Mouse (Mus musculus) skeletal muscle tissue, postnatal 0 days (tissue): ENCODE data around the gene Fbxw21. TPM values are rescaled to one million over a fixed set of nuclear protein-coding genes. Genes with fewer than 3 reads are reported as not detected.

Source experiments
- polyA plus RNA-seq: library from polyadenylated mRNA; unstranded; fragments of >200 nt; fragmentation: Nextera tagmentation; extraction: Ambion mirVana; gene quantifications from 2 replicates; pipeline ENCODE4 v1.2.1, GENCODE M21; 2015

The Fbxw21 gene
- not detected in 2 replicates for polyA plus RNA-seq

GRCm38 (mm10) chr9:109161941-109162340, at the start of gene Fbxw21:
Gene Fbxw21 (minus strand): TSS chr9:109162041.

GRCm38 (mm10) chr9:109195875-109196274, 34.0 kb upstream of the Fbxw21 start, which contains the start of gene Fbxw13:
Gene Fbxw13 (minus strand): TSS chr9:109195975.

GRCm38 (mm10) chr9:109095137-109095982, 66.5 kb downstream of the Fbxw21 start, which contains the start of gene Plxnb1:
Gene Plxnb1 (plus strand): TSS chr9:109095389.

Other genes starting within 250 kb of the Fbxw21 start
- gene Tmem89, start 247.4 kb downstream of the Fbxw21 start, polyA plus RNA-seq: not detected in 2 replicates
- 871 and 963 TPM in 2 replicates for gene Uqcrc1, start 225.4 kb downstream of the Fbxw21 start, polyA plus RNA-seq
- 3.6 and 4.5 TPM in 2 replicates for gene Col7a1, start 208.5 kb downstream of the Fbxw21 start, polyA plus RNA-seq
- 0.13 TPM in 1 of 2 replicates, not detected in the other for gene Ucn2, start 176.0 kb downstream of the Fbxw21 start, polyA plus RNA-seq
- gene Pfkfb4, start 170.3 kb downstream of the Fbxw21 start, polyA plus RNA-seq: 7.3 and 8.6 TPM in 2 replicates
- 47.1 and 63.1 TPM in 2 replicates for gene Shisa5, start 123.5 kb downstream of the Fbxw21 start, polyA plus RNA-seq
- 14.9 and 15.0 TPM in 2 replicates for gene Trex1, start 102.3 kb downstream of the Fbxw21 start, polyA plus RNA-seq
- gene Atrip, start 87.9 kb downstream of the Fbxw21 start, polyA plus RNA-seq: 11.8 and 12.3 TPM in 2 replicates
- gene Ccdc51, start 79.5 kb downstream of the Fbxw21 start, polyA plus RNA-seq: 11.0 and 11.6 TPM in 2 replicates
- gene Tma7, start 79.5 kb downstream of the Fbxw21 start, polyA plus RNA-seq: 322 and 363 TPM in 2 replicates
- 0.74 and 0.87 TPM in 2 replicates for gene Plxnb1, start 66.7 kb downstream of the Fbxw21 start, polyA plus RNA-seq
- gene Fbxw13, start 33.9 kb upstream of the Fbxw21 start, polyA plus RNA-seq: not detected in 2 replicates
- not detected in 2 replicates for gene Fbxw20, start 72.7 kb upstream of the Fbxw21 start, polyA plus RNA-seq
- gene Fbxw14, start 125.6 kb upstream of the Fbxw21 start, polyA plus RNA-seq: not detected in 2 replicates
- gene Fbxw28, start 177.6 kb upstream of the Fbxw21 start, polyA plus RNA-seq: not detected in 2 replicates
- gene Fbxw22, start 242.3 kb upstream of the Fbxw21 start, polyA plus RNA-seq: not detected in 2 replicates